Mouse (Mus musculus): ENCODE results near the gene Palm2.

Palm2 gene

DNA sequence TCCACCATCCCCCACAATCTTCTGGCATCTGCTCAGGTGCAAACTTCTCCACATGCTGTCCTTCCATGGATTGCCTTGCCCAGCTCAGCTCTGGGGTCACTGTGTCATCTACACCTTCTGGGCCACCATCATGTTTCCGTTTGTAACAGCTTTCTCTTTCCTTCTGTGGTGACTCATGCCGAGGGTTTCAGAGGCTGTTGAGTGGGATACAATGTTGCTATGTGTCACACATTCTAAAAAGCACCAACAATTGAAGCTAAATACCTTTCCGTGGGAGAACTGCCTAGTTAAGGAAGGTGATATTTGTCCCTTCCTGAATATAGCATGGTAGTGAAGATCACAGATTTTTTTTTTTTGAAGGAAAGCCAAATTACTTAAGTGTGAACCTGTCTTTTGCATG, 52.3 kb downstream of the Palm2 start:
- peaks cover 13% of the 10 kb centered on the region; the same call in 1 of the 2 replicates for H3K4me1 ChIP-seq (replicated peaks; ENCODE audit: low read depth, low read length)
- H3K4me3 ChIP-seq (replicated peaks; ENCODE audit: low read length): no peak overlapping the region
- H3K9me3 ChIP-seq (ENCODE audit: low read length): peaks cover 8% of the 10 kb centered on the region
- H3K36me3 ChIP-seq (ENCODE audit: insufficient read depth, low read length): no peaks in the 10 kb centered on the region
- TF ChIP-seq POU5F1 (IDR thresholded peaks at IDR 0.05; ENCODE audit: borderline replicate concordance, low read length): no peak
- no peak for TF ChIP-seq CTCF (conservative IDR thresholded peaks at IDR 0.05; ENCODE audit: low read length)
- no peak for TF ChIP-seq NANOG (IDR thresholded peaks at IDR 0.05; ENCODE audit: borderline replicate concordance, low read length)
- peaks cover 3% of the 10 kb centered on the region; the same call in 1 of the 2 replicates for H3K27me3 ChIP-seq (ENCODE audit: insufficient read depth, low read length)

DNA sequence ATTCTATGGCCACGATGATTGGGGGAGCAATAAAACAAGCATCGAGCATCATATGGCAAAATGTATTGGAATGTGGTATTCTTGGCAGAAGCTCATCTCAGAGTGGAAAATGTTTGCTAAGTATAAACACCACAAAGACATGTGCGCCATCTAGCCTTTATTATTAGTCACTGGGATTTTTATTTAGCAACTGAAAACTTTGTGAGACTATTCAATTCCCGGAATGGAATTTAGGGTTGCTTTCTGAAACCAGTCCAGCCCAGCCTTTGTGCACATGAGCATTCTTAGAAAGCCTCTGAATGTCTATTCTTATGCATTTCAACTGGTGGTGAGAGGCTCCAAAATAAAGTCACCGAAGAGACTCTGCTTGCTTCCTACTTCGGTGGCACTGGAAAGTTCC, 55.8 kb downstream of the Palm2 start:
- H3K27me3 ChIP-seq (ENCODE audit: insufficient read depth, low read length): peaks cover 3% of the 10 kb centered on the region; the same call in 1 of the 2 replicates
- H3K36me3 ChIP-seq (ENCODE audit: insufficient read depth, low read length): no peaks in the 10 kb centered on the region
- TF ChIP-seq NANOG (IDR thresholded peaks at IDR 0.05; ENCODE audit: borderline replicate concordance, low read length) (no peak), POU5F1 (IDR thresholded peaks at IDR 0.05; ENCODE audit: borderline replicate concordance, low read length) (peak; percentile 78; the same call in 1 of the 2 replicates), CTCF (conservative IDR thresholded peaks at IDR 0.05; ENCODE audit: low read length) (no peak)
- peaks cover 8% of the 10 kb centered on the region for H3K9me3 ChIP-seq (ENCODE audit: low read length)
- H3K4me3 ChIP-seq (replicated peaks; ENCODE audit: low read length): no peak overlapping the region
- H3K4me1 ChIP-seq (replicated peaks; ENCODE audit: low read depth, low read length): peaks cover 13% of the 10 kb centered on the region; the same call in 1 of the 2 replicates

GRCm38 (mm10) chr4:57504792-57505191, 70.7 kb downstream of the Palm2 start:
- Histone ChIP-seq H3K4me3 (replicated peaks; ENCODE audit: low read length) (no peak overlapping the region), H3K36me3 (ENCODE audit: insufficient read depth, low read length) (no peaks in the 10 kb centered on the region), H3K9me3 (ENCODE audit: low read length) (peaks cover 16% of the 10 kb centered on the region), H3K4me1 (replicated peaks; ENCODE audit: low read depth, low read length) (no peaks in the 10 kb centered on the region), H3K27me3 (ENCODE audit: insufficient read depth, low read length) (no peaks in the 10 kb centered on the region)
- TF ChIP-seq CTCF (conservative IDR thresholded peaks at IDR 0.05; ENCODE audit: low read length) (no peak), POU5F1 (IDR thresholded peaks at IDR 0.05; ENCODE audit: borderline replicate concordance, low read length) (no peak), NANOG (IDR thresholded peaks at IDR 0.05; ENCODE audit: borderline replicate concordance, low read length) (no peak)

- H3K9me3 ChIP-seq (ENCODE audit: low read length): no peaks in the 10 kb centered on the region
- TF ChIP-seq CTCF (conservative IDR thresholded peaks at IDR 0.05; ENCODE audit: low read length) (no peak), POU5F1 (IDR thresholded peaks at IDR 0.05; ENCODE audit: borderline replicate concordance, low read length) (no peak), NANOG (IDR thresholded peaks at IDR 0.05; ENCODE audit: borderline replicate concordance, low read length) (no peak)
- H3K4me3 ChIP-seq (replicated peaks; ENCODE audit: low read length): no peak overlapping the region
- no peaks in the 10 kb centered on the region; the same call in 1 of the 2 replicates for H3K4me1 ChIP-seq (replicated peaks; ENCODE audit: low read depth, low read length)
- H3K27me3 ChIP-seq (ENCODE audit: insufficient read depth, low read length): no peaks in the 10 kb centered on the region
- H3K36me3 ChIP-seq (ENCODE audit: insufficient read depth, low read length): no peaks in the 10 kb centered on the region
Measured at GRCm38 (mm10) chr4:57510576-57510975, 76.5 kb downstream of the Palm2 start.

GRCm38 (mm10) chr4:57511734-57512133, 77.7 kb downstream of the Palm2 start:
- no peak overlapping the region for H3K4me3 ChIP-seq (replicated peaks; ENCODE audit: low read length)
- H3K36me3 ChIP-seq (ENCODE audit: insufficient read depth, low read length): no peaks in the 10 kb centered on the region
- H3K4me1 ChIP-seq (replicated peaks; ENCODE audit: low read depth, low read length): no peaks in the 10 kb centered on the region; the same call in 1 of the 2 replicates
- no peaks in the 10 kb centered on the region for H3K9me3 ChIP-seq (ENCODE audit: low read length)
- 0 out of 2 replicates have a peak, but pooled peaks cover 2% of the 10 kb centered on the region for H3K27me3 ChIP-seq (ENCODE audit: insufficient read depth, low read length)
- TF ChIP-seq NANOG (IDR thresholded peaks at IDR 0.05; ENCODE audit: borderline replicate concordance, low read length) (no peak), POU5F1 (IDR thresholded peaks at IDR 0.05; ENCODE audit: borderline replicate concordance, low read length) (no peak)

DNA sequence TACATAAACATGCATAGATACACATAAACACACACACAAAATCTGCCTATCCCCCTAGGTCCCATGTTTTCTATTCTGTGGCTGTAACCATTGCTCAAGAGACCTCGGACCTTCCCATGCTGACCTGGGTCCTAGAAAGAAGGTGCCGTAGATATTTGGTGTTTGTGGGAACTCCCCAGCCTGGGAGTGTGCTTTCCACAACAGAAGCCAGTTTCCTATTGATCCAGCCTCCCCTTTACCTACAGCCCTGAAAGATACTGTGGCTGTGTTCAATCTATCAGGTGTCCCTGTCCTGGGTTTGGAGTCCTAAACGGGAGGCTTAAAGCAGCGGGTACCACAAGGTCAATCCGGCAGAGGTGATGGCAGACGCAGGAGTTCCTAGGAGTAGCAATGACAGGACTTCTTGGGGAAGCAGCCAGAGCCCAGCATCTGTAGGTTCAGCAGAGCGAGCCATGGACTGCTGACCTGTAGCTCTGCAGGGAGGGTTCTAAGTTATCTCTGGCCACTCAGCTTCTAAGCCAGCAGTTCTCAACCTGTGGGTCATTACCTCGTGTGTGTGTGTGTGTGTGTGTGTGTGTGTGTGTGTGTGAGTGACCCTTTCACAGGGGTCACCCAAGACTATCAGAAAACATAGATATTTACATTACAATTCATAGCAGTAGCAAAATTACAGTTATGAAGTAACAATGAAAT, 79.3 kb downstream of the Palm2 start:
- H3K4me1 ChIP-seq (replicated peaks; ENCODE audit: low read depth, low read length): no peaks in the 10 kb centered on the region; the same call in 1 of the 2 replicates
- no peak overlapping the region for H3K4me3 ChIP-seq (replicated peaks; ENCODE audit: low read length)
- H3K27me3 ChIP-seq (ENCODE audit: insufficient read depth, low read length): 0 out of 2 replicates have a peak, but pooled peaks cover 2% of the 10 kb centered on the region
- H3K36me3 ChIP-seq (ENCODE audit: insufficient read depth, low read length): no peaks in the 10 kb centered on the region
- TF ChIP-seq CTCF (conservative IDR thresholded peaks at IDR 0.05; ENCODE audit: low read length) (no peak), POU5F1 (IDR thresholded peaks at IDR 0.05; ENCODE audit: borderline replicate concordance, low read length) (no peak), NANOG (IDR thresholded peaks at IDR 0.05; ENCODE audit: borderline replicate concordance, low read length) (no peak)
- H3K9me3 ChIP-seq (ENCODE audit: low read length): no peaks in the 10 kb centered on the region

DNA sequence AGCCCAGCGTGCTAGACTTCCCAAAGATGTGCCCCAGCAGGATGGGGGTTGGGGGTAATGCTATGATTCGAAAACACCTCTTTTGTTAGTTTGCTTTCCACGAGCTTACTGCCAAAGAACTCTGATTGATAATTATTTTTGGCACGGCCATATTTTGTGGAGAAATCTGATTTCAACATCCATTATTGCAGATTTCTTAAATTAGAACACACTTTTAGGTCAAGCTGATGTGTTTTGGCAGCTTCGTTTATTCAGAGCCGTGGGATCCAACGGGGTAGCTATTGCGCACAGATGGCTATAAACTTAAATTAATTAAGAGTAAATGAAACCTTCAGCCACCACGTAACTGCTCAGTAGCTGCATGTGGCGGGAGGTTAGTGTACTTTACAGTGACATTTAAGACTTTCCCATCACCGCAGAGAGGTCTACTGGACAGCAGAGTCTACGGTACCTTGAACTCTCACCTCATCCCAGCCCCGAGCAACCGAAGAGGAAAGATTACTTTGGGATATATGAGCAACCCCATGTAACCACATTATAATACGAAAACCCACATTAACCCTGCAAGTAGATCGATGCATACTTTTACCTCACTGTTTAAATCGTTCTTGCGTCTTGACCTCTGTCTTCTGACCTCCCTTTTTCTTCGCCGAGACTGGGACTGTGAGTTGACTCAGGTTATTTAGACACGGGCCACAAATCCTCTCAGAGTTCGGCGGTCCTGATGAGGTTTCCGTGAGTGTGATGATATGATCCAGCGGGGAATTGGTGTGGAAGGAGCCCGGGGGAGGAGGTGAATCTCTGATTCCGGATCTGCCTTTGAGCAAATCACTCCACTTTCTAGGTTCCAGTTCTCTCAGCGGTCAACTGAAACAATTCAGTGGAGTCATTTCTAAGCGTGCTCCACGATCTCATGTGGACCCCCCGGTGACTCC, 80.2 kb downstream of the Palm2 start:
- TF ChIP-seq NANOG (IDR thresholded peaks at IDR 0.05; ENCODE audit: borderline replicate concordance, low read length) (no peak), POU5F1 (IDR thresholded peaks at IDR 0.05; ENCODE audit: borderline replicate concordance, low read length) (no peak), CTCF (conservative IDR thresholded peaks at IDR 0.05; ENCODE audit: low read length) (no peak)
- 0 out of 2 replicates have a peak overlapping the region, but pooled peaks have one; percentile 17 for H3K4me3 ChIP-seq (replicated peaks; ENCODE audit: low read length)
- H3K9me3 ChIP-seq (ENCODE audit: low read length): no peaks in the 10 kb centered on the region
- H3K27me3 ChIP-seq (ENCODE audit: insufficient read depth, low read length): 0 out of 2 replicates have a peak, but pooled peaks cover 2% of the 10 kb centered on the region
- H3K36me3 ChIP-seq (ENCODE audit: insufficient read depth, low read length): no peaks in the 10 kb centered on the region
- H3K4me1 ChIP-seq (replicated peaks; ENCODE audit: low read depth, low read length): no peaks in the 10 kb centered on the region; the same call in 1 of the 2 replicates

DNA sequence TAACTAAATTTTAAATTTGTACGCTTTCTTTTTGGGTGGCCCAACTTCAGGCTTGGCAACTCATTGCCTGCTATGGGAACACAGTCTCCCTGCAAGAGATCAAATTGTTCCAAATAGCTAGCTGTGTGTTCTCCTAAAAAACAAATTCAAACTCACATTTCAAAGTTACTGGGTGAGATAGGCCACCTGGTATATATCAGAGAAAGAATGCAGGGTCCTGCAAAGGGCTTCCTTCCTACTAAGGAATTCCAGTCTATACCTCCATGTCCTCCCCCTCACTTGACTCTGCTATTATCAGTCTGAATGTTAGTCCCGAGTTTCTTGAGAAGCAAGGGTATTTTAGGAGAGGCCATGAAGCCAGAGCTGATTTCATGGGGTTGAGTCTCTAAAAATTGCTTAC, 81.3 kb downstream of the Palm2 start:
- no peaks in the 10 kb centered on the region for H3K9me3 ChIP-seq (ENCODE audit: low read length)
- TF ChIP-seq CTCF (conservative IDR thresholded peaks at IDR 0.05; ENCODE audit: low read length) (no peak), NANOG (IDR thresholded peaks at IDR 0.05; ENCODE audit: borderline replicate concordance, low read length) (no peak), POU5F1 (IDR thresholded peaks at IDR 0.05; ENCODE audit: borderline replicate concordance, low read length) (no peak)
- H3K4me3 ChIP-seq (replicated peaks; ENCODE audit: low read length): no peak overlapping the region
- H3K36me3 ChIP-seq (ENCODE audit: insufficient read depth, low read length): no peaks in the 10 kb centered on the region
- H3K27me3 ChIP-seq (ENCODE audit: insufficient read depth, low read length): 0 out of 2 replicates have a peak, but pooled peaks cover 2% of the 10 kb centered on the region
- H3K4me1 ChIP-seq (replicated peaks; ENCODE audit: low read depth, low read length): no peaks in the 10 kb centered on the region; the same call in 1 of the 2 replicates

Data from E14TG2a.4 (cell line).